Mouse (Mus musculus): ENCODE results near the gene Fam167b. TPM values are rescaled to one million over a fixed set of nuclear protein-coding genes. Genes with fewer than 3 reads are reported as not detected.

Fam167b gene
- total RNA-seq, 1 experiment = not detected

DNA sequence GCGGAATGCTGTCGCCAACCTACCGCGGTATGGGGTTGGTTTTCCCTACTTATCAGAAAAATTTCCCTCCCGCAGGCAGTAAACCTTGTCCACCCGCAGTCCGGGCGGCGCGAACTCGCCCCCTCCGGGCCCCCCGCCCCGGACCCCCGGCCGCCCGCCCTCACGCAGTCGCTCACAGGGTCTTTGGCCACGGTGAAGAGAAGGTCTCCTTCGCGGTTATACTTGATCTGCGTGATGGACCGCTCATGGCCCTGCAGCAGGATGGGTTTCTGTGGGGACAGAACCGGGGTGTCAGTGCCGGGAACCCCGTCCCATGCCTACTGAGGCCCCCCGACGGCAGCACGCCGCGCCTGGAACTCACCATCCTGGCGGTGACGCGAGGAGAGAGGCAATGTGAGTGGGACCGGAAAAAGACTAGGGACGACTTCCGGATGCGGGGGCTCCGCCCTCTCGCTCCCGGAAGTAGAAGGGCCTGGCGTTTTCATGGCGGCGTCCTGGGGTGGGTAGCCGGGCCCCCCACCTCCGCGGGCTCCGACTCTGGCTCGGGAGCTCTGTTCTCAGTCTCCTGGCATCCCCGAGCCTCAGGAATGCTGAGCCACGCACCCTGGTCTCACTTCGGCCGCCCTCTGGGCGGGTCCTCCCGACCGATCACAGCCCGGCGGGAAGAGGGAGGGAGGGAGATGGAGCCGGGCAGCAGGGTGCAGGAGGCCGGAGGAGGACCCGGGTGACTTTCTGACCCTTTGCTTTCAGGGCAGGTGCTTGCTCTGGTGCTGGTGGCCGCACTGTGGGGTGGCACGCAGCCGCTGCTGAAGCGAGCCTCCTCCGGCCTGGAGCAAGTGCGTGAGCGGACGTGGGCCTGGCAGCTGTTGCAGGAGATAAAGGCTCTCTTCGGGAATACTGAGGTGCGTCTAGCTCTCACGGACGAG, 22.1 kb upstream of the Fam167b start, which contains the start of the genes Eif3i and Tmem234:
Gene Eif3i, minus strand, starts transcription at position 416 of the 926 bp plus-strand sequence.
Gene Tmem234, plus strand, starts transcription at position 436 of the 926 bp plus-strand sequence.
- Histone ChIP-seq H3K4me3 (ENCODE audit: insufficient read depth in 1 of 2, low read depth in 1 of 2, low read length in 2 of 2, poor library complexity in 1 of 2, severe bottlenecking in 1 of 2) (peak within 1 kb of the TSS; percentile 95 to 99), H3K4me1 (ENCODE audit: control insufficient read depth in 2 of 2, insufficient read depth in 2 of 2, low read length in 2 of 2, poor library complexity in 1 of 2) (peaks cover 9 to 13% of the 10 kb centered on the region in 2 experiments; a peak in 3 of 4 replicates), H3K27ac (ENCODE audit: insufficient read depth, low read depth, low read length, poor library complexity, severe bottlenecking) (no peak within 1 kb of the TSS), H3K36me3 (ENCODE audit: control insufficient read depth, insufficient read depth, low read length, poor library complexity, severe bottlenecking) (peaks cover 14% of the 10 kb centered on the region; the same call in 1 of the 2 replicates), H3K9ac (ENCODE audit: insufficient read depth, low read depth, low read length, poor library complexity, severe bottlenecking) (peak within 1 kb of the TSS; percentile 94), H3K9me3 (ENCODE audit: control insufficient read depth, insufficient read depth, low read depth, low read length) (no peaks in the 10 kb centered on the region)
- no peak for DNase-seq (ENCODE audit: low read depth, low spot score)
- in situ Hi-C loops (cut with MboI; ENCODE audit: low sequenced_read_pairs in 2 of 2, unreplicated experiment in 2 of 2) = no loop called here
- TF ChIP-seq HCFC1 (IDR thresholded peaks at IDR 0.05; ENCODE audit: borderline replicate concordance, insufficient read depth, low read length) (peak; percentile 60; the same call in 1 of the 2 replicates), ZC3H11A (IDR thresholded peaks at IDR 0.05; ENCODE audit: borderline replicate concordance, low read depth, low read length) (no peak)

DNA sequence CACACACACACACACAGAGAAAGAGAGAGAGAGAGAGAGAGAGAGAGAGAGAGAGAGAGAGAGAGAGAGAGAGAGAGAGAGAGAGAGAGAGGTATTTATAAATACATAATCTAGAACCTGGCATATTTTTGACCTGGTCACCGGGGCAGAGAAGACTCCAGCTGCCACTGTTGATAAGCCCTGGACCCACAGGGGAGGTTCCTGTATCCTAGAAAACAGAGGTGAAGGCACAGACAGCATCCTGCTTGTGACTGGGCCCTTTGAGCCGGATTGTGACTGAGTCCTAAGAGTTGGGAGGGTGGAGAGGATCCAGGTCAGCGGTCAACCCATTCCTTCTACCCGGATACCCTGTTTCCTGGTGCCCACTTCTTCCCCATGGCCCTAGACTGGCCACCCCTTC, 10.5 kb upstream of the Fam167b start:
- H3K9me3 ChIP-seq (ENCODE audit: control insufficient read depth, insufficient read depth, low read depth, low read length) = no peaks in the 10 kb centered on the region
- no peak overlapping the region for H3K4me3 ChIP-seq (ENCODE audit: insufficient read depth in 1 of 2, low read depth in 1 of 2, low read length in 2 of 2, poor library complexity in 1 of 2, severe bottlenecking in 1 of 2)
- TF ChIP-seq ZC3H11A (IDR thresholded peaks at IDR 0.05; ENCODE audit: borderline replicate concordance, low read depth, low read length) (no peak), HCFC1 (IDR thresholded peaks at IDR 0.05; ENCODE audit: borderline replicate concordance, insufficient read depth, low read length) (no peak), CHD2 (IDR thresholded peaks at IDR 0.05; ENCODE audit: low read depth, low read length) (no peak), MAFK (IDR thresholded peaks at IDR 0.05; ENCODE audit: insufficient read depth, low read depth, low read length) (no peak), ZNF384 (IDR thresholded peaks at IDR 0.05; ENCODE audit: low read depth, low read length) (no peak)
- H3K27ac ChIP-seq (ENCODE audit: insufficient read depth, low read depth, low read length, poor library complexity, severe bottlenecking) = no peak overlapping the region
- H3K36me3 ChIP-seq (ENCODE audit: control insufficient read depth, insufficient read depth, low read length, poor library complexity, severe bottlenecking) = peaks cover 23% of the 10 kb centered on the region
- peaks cover 0 to 8% of the 10 kb centered on the region in 2 experiments; a peak in 1 of 4 replicates for H3K4me1 ChIP-seq (ENCODE audit: control insufficient read depth in 2 of 2, insufficient read depth in 2 of 2, low read length in 2 of 2, poor library complexity in 1 of 2)
- DNase-seq (ENCODE audit: low read depth, low spot score) = no peak
- no peak overlapping the region for H3K9ac ChIP-seq (ENCODE audit: insufficient read depth, low read depth, low read length, poor library complexity, severe bottlenecking)
- in situ Hi-C loops (cut with MboI; ENCODE audit: low sequenced_read_pairs in 2 of 2, unreplicated experiment in 2 of 2) = no loop called here

DNA sequence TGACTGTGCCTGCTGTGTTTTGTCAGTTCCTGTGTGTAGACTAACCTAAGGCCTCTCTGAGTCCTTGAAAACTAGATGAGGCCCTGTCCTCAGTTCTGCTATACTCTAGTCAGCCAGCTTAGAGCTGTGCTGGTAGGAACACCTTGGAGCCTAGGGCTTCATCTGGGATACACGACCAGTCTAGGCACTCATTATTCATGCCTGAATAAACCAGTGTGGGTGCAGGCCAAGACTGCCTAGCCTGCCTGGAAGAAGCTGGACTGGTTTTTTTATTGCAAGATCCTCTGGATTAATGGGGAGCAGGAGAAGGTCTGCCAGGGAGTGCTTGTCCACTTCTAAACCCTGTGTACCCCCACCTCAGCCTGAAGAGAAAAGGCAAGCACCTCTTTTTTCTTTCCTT, 8.6 kb upstream of the Fam167b start:
- Histone ChIP-seq H3K4me3 (ENCODE audit: insufficient read depth in 1 of 2, low read depth in 1 of 2, low read length in 2 of 2, poor library complexity in 1 of 2, severe bottlenecking in 1 of 2) (no peak overlapping the region), H3K9ac (ENCODE audit: insufficient read depth, low read depth, low read length, poor library complexity, severe bottlenecking) (no peak overlapping the region), H3K27ac (ENCODE audit: insufficient read depth, low read depth, low read length, poor library complexity, severe bottlenecking) (no peak overlapping the region), H3K9me3 (ENCODE audit: control insufficient read depth, insufficient read depth, low read depth, low read length) (no peaks in the 10 kb centered on the region), H3K36me3 (ENCODE audit: control insufficient read depth, insufficient read depth, low read length, poor library complexity, severe bottlenecking) (peaks cover 6% of the 10 kb centered on the region), H3K4me1 (ENCODE audit: control insufficient read depth in 2 of 2, insufficient read depth in 2 of 2, low read length in 2 of 2, poor library complexity in 1 of 2) (peaks cover 0 to 10% of the 10 kb centered on the region in 2 experiments; a peak in 1 of 4 replicates)
- DNase-seq (ENCODE audit: low read depth, low spot score) = no peak
- in situ Hi-C loops (cut with MboI; ENCODE audit: low sequenced_read_pairs in 2 of 2, unreplicated experiment in 2 of 2) = no loop called here
- TF ChIP-seq MAFK (IDR thresholded peaks at IDR 0.05; ENCODE audit: insufficient read depth, low read depth, low read length) (no peak), ZC3H11A (IDR thresholded peaks at IDR 0.05; ENCODE audit: borderline replicate concordance, low read depth, low read length) (no peak), CHD2 (IDR thresholded peaks at IDR 0.05; ENCODE audit: low read depth, low read length) (no peak), HCFC1 (IDR thresholded peaks at IDR 0.05; ENCODE audit: borderline replicate concordance, insufficient read depth, low read length) (no peak), ZNF384 (IDR thresholded peaks at IDR 0.05; ENCODE audit: low read depth, low read length) (no peak)

DNA sequence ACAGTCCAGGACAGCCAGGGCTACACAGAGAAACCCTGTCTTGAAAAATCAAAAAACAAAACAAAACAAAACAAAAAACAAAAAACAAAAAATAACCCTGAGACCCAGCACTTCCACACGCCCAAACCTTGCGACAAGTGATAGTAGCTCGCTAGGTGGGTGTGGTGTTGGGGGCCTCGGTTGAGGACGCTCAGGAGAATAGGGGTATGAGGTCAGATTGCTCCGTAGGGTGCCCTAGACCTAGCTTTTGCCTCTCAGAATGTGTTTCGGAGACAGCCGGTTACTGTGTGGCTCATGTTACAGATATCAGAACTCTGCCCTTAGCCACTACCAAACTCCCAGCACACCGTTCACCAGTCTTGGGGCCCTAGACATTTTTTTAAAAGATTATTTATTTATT, 7.4 kb upstream of the Fam167b start:
- no peak overlapping the region for H3K4me3 ChIP-seq (ENCODE audit: insufficient read depth in 1 of 2, low read depth in 1 of 2, low read length in 2 of 2, poor library complexity in 1 of 2, severe bottlenecking in 1 of 2)
- no peak for DNase-seq (ENCODE audit: low read depth, low spot score)
- in situ Hi-C loops (cut with MboI; ENCODE audit: low sequenced_read_pairs in 2 of 2, unreplicated experiment in 2 of 2) = no loop called here
- H3K27ac ChIP-seq (ENCODE audit: insufficient read depth, low read depth, low read length, poor library complexity, severe bottlenecking) = no peak overlapping the region
- peaks cover 0 to 13% of the 10 kb centered on the region in 2 experiments; a peak in 1 of 4 replicates for H3K4me1 ChIP-seq (ENCODE audit: control insufficient read depth in 2 of 2, insufficient read depth in 2 of 2, low read length in 2 of 2, poor library complexity in 1 of 2)
- TF ChIP-seq ZC3H11A (IDR thresholded peaks at IDR 0.05; ENCODE audit: borderline replicate concordance, low read depth, low read length) = no peak
- TF ChIP-seq MAFK (IDR thresholded peaks at IDR 0.05; ENCODE audit: insufficient read depth, low read depth, low read length) = no peak
- no peak for TF ChIP-seq HCFC1 (IDR thresholded peaks at IDR 0.05; ENCODE audit: borderline replicate concordance, insufficient read depth, low read length)
- TF ChIP-seq CHD2 (IDR thresholded peaks at IDR 0.05; ENCODE audit: low read depth, low read length) = no peak
- H3K36me3 ChIP-seq (ENCODE audit: control insufficient read depth, insufficient read depth, low read length, poor library complexity, severe bottlenecking) = no peaks in the 10 kb centered on the region
- H3K9me3 ChIP-seq (ENCODE audit: control insufficient read depth, insufficient read depth, low read depth, low read length) = no peaks in the 10 kb centered on the region
- H3K9ac ChIP-seq (ENCODE audit: insufficient read depth, low read depth, low read length, poor library complexity, severe bottlenecking) = 0 out of 2 replicates have a peak overlapping the region, but pooled peaks have one; percentile 62

All from ES-E14 (cell line).